Mouse (Mus musculus) testis, adult 2 months (tissue): ENCODE measurements at regions not wholly inside any gene's neighbourhood (a gene's known extent, or its start where the extent isn't known, plus 50 kb on each side); places are given as distances from the start of the nearest gene placed in this dataset.

Source experiments
- CTCF ChIP-seq: fragments of 200-500 bp; IDR thresholded peaks from 2 replicates; pipeline ENCODE4 v1.5.1; 2012; ENCODE audit warnings: low read depth, mild to moderate bottlenecking, inconsistent platforms, low read length, moderate library complexity; ENCODE audit not compliant: control insufficient read depth, insufficient read depth, insufficient replicate concordance
- POLR2A ChIP-seq: fragments of 200-500 bp; IDR thresholded peaks from 2 replicates; pipeline ENCODE4 v1.6.1; 2012; ENCODE audit warnings: low read depth, mild to moderate bottlenecking, inconsistent platforms, low read length, moderate library complexity; ENCODE audit not compliant: control insufficient read depth

GRCm38 (mm10) chr3:68758609-68759008, 68.2 kb downstream of the Il12a start:
- TF ChIP-seq CTCF (no peak), POLR2A (no peak)
